Mouse (Mus musculus): Measurements from ENCODE around the gene Il6ra.

Gene Il6ra

GRCm38 (mm10) chr3:89853752-89854151, 59.2 kb downstream of the Il6ra start:
- DNase-seq (ENCODE audit: low spot score in 2 of 2) = no peak

- no peak for DNase-seq (ENCODE audit: low spot score in 2 of 2)
Observed at GRCm38 (mm10) chr3:89848083-89848482, 64.9 kb downstream of the Il6ra start.

- DNase-seq (ENCODE audit: low spot score in 2 of 2) = no peak
Observed at GRCm38 (mm10) chr3:89847596-89847995, 65.4 kb downstream of the Il6ra start.

- no peak for DNase-seq (ENCODE audit: low spot score in 2 of 2)
Observed at GRCm38 (mm10) chr3:89847126-89847525, 65.9 kb downstream of the Il6ra start.

- no peak for DNase-seq (ENCODE audit: low spot score in 2 of 2)
Observed at GRCm38 (mm10) chr3:89845814-89846213, 67.2 kb downstream of the Il6ra start.

GRCm38 (mm10) chr3:89843148-89843547, 69.8 kb downstream of the Il6ra start:
- no peak for DNase-seq (ENCODE audit: low spot score in 2 of 2)

- DNase-seq (ENCODE audit: low spot score in 2 of 2) = no peak
Observed at GRCm38 (mm10) chr3:89842258-89842657, 70.7 kb downstream of the Il6ra start.

- no peak for DNase-seq (ENCODE audit: low spot score in 2 of 2)
Observed at GRCm38 (mm10) chr3:89835362-89835761, 77.6 kb downstream of the Il6ra start.

- DNase-seq (ENCODE audit: low spot score in 2 of 2) = no peak
Observed at GRCm38 (mm10) chr3:89830815-89831591, 82.0 kb downstream of the Il6ra start, which contains the start of gene She. She (plus strand) TSS chr3:89831370.

- no peak for DNase-seq (ENCODE audit: low spot score in 2 of 2)
Observed at GRCm38 (mm10) chr3:89826295-89826694, 86.7 kb downstream of the Il6ra start.

GRCm38 (mm10) chr3:89823594-89823993, 89.4 kb downstream of the Il6ra start:
- DNase-seq (ENCODE audit: low spot score in 2 of 2) = no peak

- DNase-seq (ENCODE audit: low spot score in 2 of 2) = no peak
Observed at GRCm38 (mm10) chr3:89821548-89822480, 91.2 kb downstream of the Il6ra start.

GRCm38 (mm10) chr3:89821096-89821513, 91.9 kb downstream of the Il6ra start:
- DNase-seq (ENCODE audit: low spot score in 2 of 2) = no peak

GRCm38 (mm10) chr3:89820311-89821095, 92.5 kb downstream of the Il6ra start:
- DNase-seq (ENCODE audit: low spot score in 2 of 2) = no peak

- DNase-seq (ENCODE audit: low spot score in 2 of 2) = no peak
Observed at GRCm38 (mm10) chr3:89819897-89820296, 93.1 kb downstream of the Il6ra start.

- no peak for DNase-seq (ENCODE audit: low spot score in 2 of 2)
Observed at GRCm38 (mm10) chr3:89818605-89819004, 94.4 kb downstream of the Il6ra start.

GRCm38 (mm10) chr3:89817056-89817455, 95.9 kb downstream of the Il6ra start:
- DNase-seq (ENCODE audit: low spot score in 2 of 2) = no peak

All from left cerebral cortex, adult 9 months (tissue).